Mouse (Mus musculus) hindlimb bud, embryonic 11.5 days (tissue): ENCODE measurements at regions not wholly inside any gene's neighbourhood (a gene's known extent, or its start where the extent isn't known, plus 50 kb on each side); places are given as distances from the start of the nearest gene placed in this dataset.
A peak's percentile ranks its signal among the peaks of the same experiment; 100 is the strongest.
"Not testable (repeated sequence)": the region's sequence is repeated elsewhere in the genome, so short reads cannot be mapped to it uniquely, and the experiment has no call there.

Experiments used
- DNase-seq: peaks from one replicate; pipeline ENCODE4 v3.0.0-alpha.2; 2012; ENCODE audit warnings: low read depth, low spot score; ENCODE audit errors: extremely low spot score

GRCm38 (mm10) chr12:23216521-23216920 is 563.5 kb downstream of the Gm10330 start:
- DNase-seq: not testable (repeated sequence)

DNA sequence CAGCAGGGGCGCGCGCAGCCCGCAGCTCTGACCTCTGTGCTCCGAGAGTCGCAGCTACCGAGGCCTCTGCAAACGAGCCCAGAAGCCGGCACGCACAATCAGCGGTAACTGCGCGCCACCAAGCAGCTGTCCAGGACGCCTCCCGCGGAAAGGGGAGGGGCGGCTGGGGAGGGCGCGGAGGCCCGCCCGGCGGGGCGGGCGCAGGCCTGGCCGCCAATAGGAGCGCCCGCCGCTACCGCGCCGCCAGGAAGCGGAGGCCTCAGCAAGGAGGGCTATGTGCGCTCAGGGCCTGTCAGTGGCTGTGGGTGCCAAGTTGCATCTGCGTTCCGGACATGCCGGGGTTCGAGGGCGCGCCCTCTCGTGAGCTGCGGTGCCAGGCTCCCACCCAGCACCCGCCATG is 590.5 kb downstream of the Gm10330 start:
- DNase-seq: peak; percentile 2

DNA sequence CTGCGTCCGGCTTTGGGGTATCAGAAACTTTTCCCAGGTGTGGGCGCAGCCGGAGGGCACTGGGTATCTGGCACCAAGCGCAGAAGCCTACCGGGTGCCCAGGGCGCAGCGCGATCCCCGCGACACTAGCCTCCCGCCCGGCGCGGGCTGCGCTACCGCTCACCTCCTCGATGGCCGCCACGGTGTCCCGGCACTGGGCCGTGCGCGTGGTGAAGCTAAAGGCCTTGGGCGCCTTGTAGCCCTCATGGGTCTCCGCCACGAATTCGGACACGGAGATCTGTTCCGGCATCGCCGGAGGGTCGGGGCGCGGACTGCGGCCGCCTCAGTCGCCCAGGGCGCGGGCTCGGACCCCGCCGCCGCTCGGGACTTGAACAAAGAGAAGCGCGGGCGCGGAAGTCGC is 591.0 kb downstream of the Gm10330 start:
- not testable (repeated sequence) for DNase-seq
